Mouse (Mus musculus) E14TG2a.4 (cell line): ENCODE measurements around the gene Lacc1.
"Not testable (repeated sequence)": the region's sequence is repeated elsewhere in the genome, so short reads cannot be mapped to it uniquely, and the experiment has no call there.

ENCODE experiments used
- H3K27me3 ChIP-seq: 2 replicates; pipeline ENCODE4 v1.6.1; 2014; ENCODE audit warnings: low read length, control low read depth; ENCODE audit not compliant: insufficient read depth
- H3K36me3 ChIP-seq: 2 replicates; pipeline ENCODE4 v1.6.1; 2014; ENCODE audit warnings: low read length, control low read depth; ENCODE audit not compliant: insufficient read depth
- H3K4me1 ChIP-seq: replicated peaks from 2 replicates; pipeline ENCODE4 v1.6.1; 2014; ENCODE audit warnings: low read depth, low read length, control low read depth
- H3K4me3 ChIP-seq: replicated peaks from 2 replicates; pipeline ENCODE4 v1.5.1; 2014; ENCODE audit warnings: mild to moderate bottlenecking, low read length
- H3K9me3 ChIP-seq: 2 replicates; pipeline ENCODE4 v1.6.1; 2014; ENCODE audit warnings: low read length, control low read depth
- CTCF ChIP-seq: conservative IDR thresholded peaks from 2 replicates; pipeline ENCODE4 v1.5.1; 2014; ENCODE audit warnings: low read length
- NANOG ChIP-seq: IDR thresholded peaks from 2 replicates; pipeline ENCODE4 v1.6.1; 2014; ENCODE audit warnings: borderline replicate concordance, low read length, mixed read lengths
- POU5F1 ChIP-seq: IDR thresholded peaks from 2 replicates; pipeline ENCODE4 v1.6.1; 2014; ENCODE audit warnings: low read length, borderline replicate concordance

Gene Lacc1

DNA sequence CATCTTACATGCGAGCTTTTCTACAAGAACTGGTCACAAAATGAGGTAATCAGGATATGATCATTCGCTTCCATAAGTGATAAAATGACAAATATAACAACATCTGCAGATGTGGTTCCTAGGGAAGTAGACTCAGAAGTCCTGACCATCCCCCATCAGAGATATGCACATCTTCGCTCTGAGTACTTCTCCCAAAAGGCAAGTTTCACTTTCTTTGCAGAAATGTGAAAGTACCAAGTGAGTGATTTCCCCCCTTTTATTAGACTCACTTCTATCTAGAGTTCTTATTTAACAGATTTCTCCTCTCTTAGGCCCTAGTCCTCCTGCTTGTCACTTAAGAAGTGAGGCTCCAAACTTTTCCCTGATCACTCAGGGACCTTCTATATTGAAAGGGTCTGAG is 3.3 kb downstream of the Lacc1 start:
- H3K27me3 ChIP-seq = peaks cover 15% of the 10 kb centered on the region
- no peaks in the 10 kb centered on the region for H3K36me3 ChIP-seq
- TF ChIP-seq CTCF = no peak
- TF ChIP-seq POU5F1 = no peak
- TF ChIP-seq NANOG = no peak
- H3K4me3 ChIP-seq = no peak overlapping the region
- H3K4me1 ChIP-seq = peaks cover 18% of the 10 kb centered on the region
- no peaks in the 10 kb centered on the region for H3K9me3 ChIP-seq

DNA sequence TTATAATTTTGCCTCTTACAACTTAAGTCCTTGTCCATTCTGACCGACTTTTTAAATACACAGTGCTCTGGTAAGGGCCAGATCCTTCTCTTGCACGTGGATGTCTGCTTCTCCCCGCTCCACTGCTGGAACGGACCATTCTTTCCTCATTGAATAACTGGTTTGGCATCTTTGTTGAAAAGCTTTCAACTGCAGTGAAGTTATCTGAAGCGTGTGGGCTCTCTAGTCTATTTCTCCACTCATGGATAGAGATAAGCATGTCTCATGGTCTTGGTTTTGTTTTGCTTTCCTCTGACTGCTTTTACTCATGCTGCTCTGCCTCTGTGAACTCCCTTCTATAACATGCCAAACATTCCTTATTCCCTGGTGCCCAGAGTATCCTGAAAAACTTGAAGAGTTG is 4.3 kb downstream of the Lacc1 start:
- Histone ChIP-seq H3K4me3 (no peak overlapping the region), H3K4me1 (peaks cover 18% of the 10 kb centered on the region), H3K36me3 (no peaks in the 10 kb centered on the region), H3K9me3 (no peaks in the 10 kb centered on the region), H3K27me3 (peaks cover 15% of the 10 kb centered on the region)
- TF ChIP-seq POU5F1 (no peak), CTCF (no peak), NANOG (no peak)

DNA sequence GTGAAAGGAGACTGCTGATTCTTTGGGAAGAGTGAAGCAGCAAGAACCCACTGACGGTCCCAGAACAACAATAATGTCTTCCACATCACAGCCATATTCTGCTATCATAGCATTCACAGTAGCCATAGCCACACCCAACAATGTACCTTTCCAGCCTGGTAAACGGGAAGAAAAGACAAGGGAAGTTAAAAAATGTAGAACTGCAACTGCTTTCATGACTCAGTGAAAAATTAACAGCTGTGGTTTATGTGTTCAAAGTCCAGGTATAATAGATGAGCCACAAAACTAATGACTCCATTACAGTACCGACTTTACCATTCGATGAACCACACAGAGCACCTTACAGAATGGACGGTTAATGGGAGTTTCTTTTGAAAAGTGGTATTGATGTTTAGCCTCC is 5.9 kb downstream of the Lacc1 start:
- TF ChIP-seq POU5F1 = no peak
- no peak for TF ChIP-seq CTCF
- TF ChIP-seq NANOG = no peak
- Histone ChIP-seq H3K4me1 (peaks cover 18% of the 10 kb centered on the region), H3K4me3 (no peak overlapping the region), H3K9me3 (no peaks in the 10 kb centered on the region), H3K27me3 (peaks cover 11% of the 10 kb centered on the region), H3K36me3 (no peaks in the 10 kb centered on the region)

DNA sequence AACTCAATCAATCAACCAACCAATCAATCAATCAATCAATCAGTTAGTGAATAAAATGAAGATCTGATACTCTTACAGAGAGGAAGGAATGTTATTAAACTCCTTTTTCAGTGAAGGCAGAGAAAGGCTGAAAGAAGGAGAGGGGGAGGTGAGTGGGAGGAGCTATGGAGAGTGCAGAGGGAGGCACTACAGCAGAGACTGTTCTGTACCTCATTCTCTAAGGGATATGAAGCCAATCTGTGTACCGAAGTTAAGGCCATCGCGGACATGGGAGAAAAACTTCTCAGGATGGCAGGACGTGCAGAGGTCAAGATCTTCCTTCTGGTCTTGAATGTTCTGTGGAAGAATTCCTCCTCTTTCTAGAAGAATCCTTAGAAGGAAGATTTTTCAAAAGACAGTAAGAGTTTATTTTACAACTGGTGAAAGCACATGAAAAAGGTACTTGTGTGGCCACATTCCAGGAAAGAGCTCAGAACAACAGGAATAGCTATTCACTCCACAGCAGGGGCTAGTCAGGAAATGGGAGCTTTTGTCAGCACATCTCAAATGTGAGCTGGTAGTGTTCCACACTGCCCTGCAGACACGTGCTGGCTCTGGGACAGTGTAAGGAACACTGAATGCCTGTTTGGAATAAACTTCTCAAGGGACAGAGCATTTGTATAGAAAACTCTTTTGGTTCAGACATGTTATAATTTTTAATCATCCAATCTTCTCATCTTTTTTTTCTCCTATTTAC is 7.2 kb downstream of the Lacc1 start:
- H3K4me3 ChIP-seq = no peak overlapping the region
- peaks cover 1% of the 10 kb centered on the region for H3K27me3 ChIP-seq
- H3K36me3 ChIP-seq = no peaks in the 10 kb centered on the region
- peaks cover 18% of the 10 kb centered on the region for H3K4me1 ChIP-seq
- TF ChIP-seq NANOG (peak; percentile 56; the same call in 1 of the 2 replicates), POU5F1 (no peak), CTCF (no peak)
- no peaks in the 10 kb centered on the region for H3K9me3 ChIP-seq

DNA sequence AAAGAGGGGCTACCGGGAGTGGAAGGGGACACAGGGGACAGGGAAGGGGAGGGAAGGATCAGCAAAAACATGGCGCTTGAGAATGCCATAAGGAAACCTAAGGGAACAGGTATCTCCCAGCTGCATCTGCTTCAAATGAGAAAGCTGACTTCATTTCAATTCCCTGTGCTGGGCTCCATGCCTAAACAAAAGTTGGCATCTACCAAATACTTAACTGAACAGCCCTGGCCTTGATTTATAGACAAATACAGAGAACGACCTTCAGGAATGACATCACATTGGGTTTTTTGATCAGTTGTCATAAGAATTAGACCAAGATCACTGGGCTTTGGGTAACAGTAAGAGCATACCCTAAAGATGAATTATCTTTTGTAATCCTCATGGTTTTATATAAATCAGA is 12.2 kb downstream of the Lacc1 start:
- TF ChIP-seq CTCF (no peak), NANOG (no peak), POU5F1 (no peak)
- Histone ChIP-seq H3K27me3 (no peaks in the 10 kb centered on the region), H3K4me1 (peaks cover 7% of the 10 kb centered on the region), H3K9me3 (no peaks in the 10 kb centered on the region), H3K36me3 (no peaks in the 10 kb centered on the region), H3K4me3 (no peak overlapping the region)

DNA sequence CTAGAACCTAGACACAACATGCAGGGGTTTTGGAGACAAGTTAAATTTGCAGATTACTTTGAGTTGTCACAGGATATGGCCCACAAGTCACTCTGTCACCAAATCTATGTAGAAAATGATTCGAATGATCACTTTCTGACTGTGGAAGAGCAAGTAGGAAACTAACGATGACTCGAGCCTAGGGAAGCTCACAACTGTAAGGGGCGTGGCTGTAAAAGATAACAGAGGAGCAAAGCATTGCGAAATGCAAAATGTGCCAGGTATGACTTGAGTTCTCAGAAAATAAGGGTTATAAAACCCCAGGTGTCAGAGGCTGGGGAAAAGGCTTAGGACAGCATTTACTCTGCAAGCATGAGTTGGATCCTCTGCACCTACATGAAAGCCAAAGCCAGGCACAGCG is 19.5 kb downstream of the Lacc1 start:
- Histone ChIP-seq H3K36me3 (no peaks in the 10 kb centered on the region), H3K4me3 (no peak overlapping the region), H3K4me1 (peaks cover 12% of the 10 kb centered on the region), H3K9me3 (no peaks in the 10 kb centered on the region), H3K27me3 (peaks cover 6% of the 10 kb centered on the region; the same call in 1 of the 2 replicates)
- no peak for TF ChIP-seq CTCF
- no peak for TF ChIP-seq POU5F1
- no peak for TF ChIP-seq NANOG

DNA sequence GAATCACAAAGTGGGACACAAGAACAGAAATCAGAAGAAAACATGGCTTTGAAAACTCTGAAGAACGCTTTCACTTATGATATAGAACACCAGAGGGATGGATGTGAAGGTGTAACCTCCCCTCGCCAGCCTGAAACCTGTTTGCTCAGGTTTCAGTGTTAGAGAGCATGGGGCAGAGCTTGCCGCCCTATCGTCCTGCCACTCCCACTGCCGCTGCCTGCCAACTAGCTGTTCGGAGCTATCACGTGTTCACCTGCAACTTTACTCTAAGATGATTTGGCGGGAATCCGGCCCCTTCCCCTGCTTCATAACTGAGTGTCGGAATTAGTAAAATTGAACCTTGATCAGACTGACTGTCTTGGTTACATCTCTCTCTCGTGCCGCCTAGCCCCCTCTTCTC is 19.9 kb downstream of the Lacc1 start:
- not testable (repeated sequence) for H3K9me3 ChIP-seq, H3K36me3 ChIP-seq, H3K4me3 ChIP-seq, H3K27me3 ChIP-seq
- H3K4me1 ChIP-seq = peaks cover 12% of the 10 kb centered on the region

DNA sequence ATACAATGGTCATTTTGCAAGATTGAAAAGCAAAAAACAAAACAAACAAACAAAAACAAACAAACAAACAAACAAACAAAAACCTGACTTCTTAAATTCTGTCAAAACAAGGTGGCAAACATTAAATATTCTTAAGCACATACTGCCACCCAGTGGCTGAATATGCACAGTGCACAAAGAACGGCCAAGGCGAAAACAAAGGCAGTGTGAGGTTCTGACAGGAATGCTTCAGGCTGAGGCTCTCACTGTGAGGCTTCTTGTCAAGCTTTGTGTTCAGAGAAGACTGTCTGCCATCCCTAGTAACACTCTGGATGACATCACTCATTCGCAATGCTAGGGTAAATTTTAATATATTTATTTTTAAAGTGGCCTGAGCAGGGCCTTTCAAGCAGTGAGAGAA is 24.9 kb downstream of the Lacc1 start:
- H3K9me3 ChIP-seq = no peaks in the 10 kb centered on the region
- peaks cover 7% of the 10 kb centered on the region for H3K4me1 ChIP-seq
- no peak overlapping the region for H3K4me3 ChIP-seq
- TF ChIP-seq CTCF (peak; percentile 86), POU5F1 (no peak)
- H3K36me3 ChIP-seq = no peaks in the 10 kb centered on the region
- H3K27me3 ChIP-seq = no peaks in the 10 kb centered on the region

DNA sequence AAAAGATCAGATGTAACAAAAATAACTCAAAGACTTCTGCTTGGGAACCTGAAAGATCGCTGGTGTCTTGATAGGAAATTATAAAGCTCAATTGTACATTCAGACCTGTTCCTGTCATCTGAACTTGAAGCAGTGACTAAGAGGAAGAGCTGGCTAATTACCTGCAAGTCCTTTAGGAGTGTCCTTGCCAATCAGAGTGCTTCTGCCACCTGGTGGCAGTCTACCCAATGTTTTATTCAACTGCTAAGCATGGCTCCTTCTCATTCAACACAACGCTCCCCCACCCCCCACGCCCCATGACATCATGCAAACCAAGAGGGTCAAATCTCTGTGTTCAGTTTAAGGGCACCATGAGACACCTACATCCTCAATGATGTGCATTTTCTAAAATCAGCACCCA is 28.5 kb downstream of the Lacc1 start:
- Histone ChIP-seq H3K4me1 (peaks cover 17% of the 10 kb centered on the region), H3K4me3 (no peak overlapping the region), H3K27me3 (no peaks in the 10 kb centered on the region), H3K9me3 (peaks cover 13% of the 10 kb centered on the region), H3K36me3 (no peaks in the 10 kb centered on the region)
- TF ChIP-seq POU5F1 (no peak), CTCF (peak; percentile 40), NANOG (no peak)
